Mouse (Mus musculus) kidney, postnatal 0 days (tissue): ENCODE data around the gene Fam102b. TPM values are rescaled to one million over a fixed set of nuclear protein-coding genes. Genes with fewer than 3 reads are reported as not detected.

ENCODE experiments used
- ATAC-seq: fragments of 200-750 bp; cut with Nextera tagmentation; replicated peaks from 2 replicates; pipeline ENCODE4 v1.8.0; 2017; ENCODE audit warnings: low read depth, moderate number of reproducible peaks, moderate TSS enrichment, moderate library complexity; ENCODE audit not compliant: low FRiP score
- DNase-seq: peaks from one replicate; pipeline ENCODE4 v3.0.0-alpha.2; 2016; ENCODE audit warnings: low spot score
- H3K27ac ChIP-seq: fragments of 300-500 bp; sonication (generic); 2 replicates; pipeline ENCODE4 v1.5.1; 2014; ENCODE audit warnings: mild to moderate bottlenecking
- H3K27me3 ChIP-seq: fragments of 300-500 bp; sonication (generic); 2 replicates; pipeline ENCODE4 v1.6.1; 2014; ENCODE audit warnings: low read length, mixed read lengths; ENCODE audit not compliant: insufficient read depth
- H3K36me3 ChIP-seq: fragments of 300-500 bp; sonication (generic); 2 replicates; pipeline ENCODE4 v1.6.1; 2014; ENCODE audit warnings: low read length, mixed read lengths; ENCODE audit not compliant: insufficient read depth
- H3K4me1 ChIP-seq: fragments of 300-500 bp; sonication (generic); replicated peaks from 2 replicates; pipeline ENCODE4 v1.6.1; 2014; ENCODE audit warnings: antibody characterized with exemption, low read length, mixed read lengths; ENCODE audit not compliant: insufficient read depth
- H3K4me2 ChIP-seq: fragments of 300-500 bp; sonication (generic); 2 replicates; pipeline ENCODE4 v1.6.1; 2014; ENCODE audit warnings: mild to moderate bottlenecking, low read length, moderate library complexity, mixed read lengths
- H3K4me3 ChIP-seq: fragments of 300-500 bp; sonication (generic); replicated peaks from 2 replicates; pipeline ENCODE4 v1.5.1; 2014; ENCODE audit warnings: low read depth, low read length
- H3K9ac ChIP-seq: fragments of 300-500 bp; sonication (generic); 2 replicates; pipeline ENCODE4 v1.6.1; 2014; ENCODE audit warnings: low read depth, low read length
- H3K9me3 ChIP-seq: fragments of 300-500 bp; sonication (generic); replicated peaks from 2 replicates; pipeline ENCODE4 v1.6.1; 2016; ENCODE audit warnings: low read length, inconsistent platforms, mixed read lengths
- CTCF ChIP-seq: IDR thresholded peaks from 2 replicates; pipeline ENCODE4 v1.5.1; 2016; ENCODE audit warnings: antibody characterized with exemption, low read depth, mild to moderate bottlenecking, moderate library complexity
- WGBS: fragments of 180-500 bp; shearing (Covaris S2); extraction: QIAGEN DNeasy Blood & Tissue Kit; methylation state at CpG from one replicate; pipeline ENCODE4 v1.1.7; 2014; 5-methylcytosine and 5-hydroxymethylcytosine counted together
- polyA plus RNA-seq: library from polyadenylated mRNA; unstranded; fragments of >200 nt; fragmentation: Nextera tagmentation; extraction: Ambion mirVana; gene quantifications from 2 replicates; pipeline ENCODE4 v1.2.1, GENCODE M21; 2015

The Fam102b gene
- 6.1 and 8.1 TPM in 2 replicates for polyA plus RNA-seq

GRCm38 (mm10) chr3:109027515-109027987 lies at the start of gene Fam102b:
Gene Fam102b, minus strand, starts transcription at chr3:109027607.
- 0 out of 2 replicates have a peak, but pooled peaks cover 6% of the 10 kb centered on the region for H3K4me1 ChIP-seq
- WGBS, result 2% methylated on average over 35 of the region's 54 CpGs
- H3K4me2 ChIP-seq, result peak within 1 kb of the TSS; percentile 67
- peak; percentile 93 for DNase-seq
- ATAC-seq, result peak; percentile 65
- peak within 1 kb of the TSS; percentile 66 for H3K4me3 ChIP-seq
- no peaks in the 10 kb centered on the region for H3K36me3 ChIP-seq
- TF ChIP-seq CTCF, result peak; percentile 70
- H3K27ac ChIP-seq, result peak within 1 kb of the TSS; percentile 65
- no peaks in the 10 kb centered on the region for H3K9me3 ChIP-seq
- no peaks in the 10 kb centered on the region for H3K27me3 ChIP-seq
- H3K9ac ChIP-seq, result peak within 1 kb of the TSS; percentile 75

GRCm38 (mm10) chr3:109062989-109063388 lies 35.6 kb upstream of the Fam102b start:
- Histone ChIP-seq H3K36me3 (no peaks in the 10 kb centered on the region), H3K9ac (no peak overlapping the region), H3K4me3 (no peak overlapping the region), H3K27me3 (no peaks in the 10 kb centered on the region), H3K4me2 (no peak overlapping the region), H3K4me1 (no peaks in the 10 kb centered on the region), H3K27ac (no peak overlapping the region), H3K9me3 (no peaks in the 10 kb centered on the region)
- TF ChIP-seq CTCF, result peak; percentile 89
- WGBS, result 3% methylated on average over 6 of the region's 6 CpGs
- ATAC-seq (no peak), DNase-seq (peak; percentile 87)

- WGBS, result 64% methylated on average over 7 of the region's 7 CpGs
- ATAC-seq, result no peak
- no peak for TF ChIP-seq CTCF
Measured at GRCm38 (mm10) chr3:109062391-109062790, 35.0 kb upstream of the Fam102b start.

GRCm38 (mm10) chr3:109059903-109060302 lies 32.5 kb upstream of the Fam102b start:
- no peak overlapping the region for H3K4me2 ChIP-seq
- TF ChIP-seq CTCF, result no peak

More at GRCm38 (mm10) chr3:109062391-109062790, 35.0 kb upstream of the Fam102b start:
- Histone ChIP-seq H3K4me3 (no peak overlapping the region), H3K4me1 (no peaks in the 10 kb centered on the region), H3K27ac (no peak overlapping the region), H3K27me3 (no peaks in the 10 kb centered on the region), H3K9ac (no peak overlapping the region), H3K36me3 (no peaks in the 10 kb centered on the region), H3K9me3 (no peaks in the 10 kb centered on the region), H3K4me2 (no peak overlapping the region)
- DNase-seq, result no peak

GRCm38 (mm10) chr3:109051946-109052331 lies 24.5 kb upstream of the Fam102b start:
- Histone ChIP-seq H3K9ac (no peak overlapping the region), H3K36me3 (no peaks in the 10 kb centered on the region), H3K4me1 (no peaks in the 10 kb centered on the region), H3K4me2 (no peak overlapping the region), H3K9me3 (no peaks in the 10 kb centered on the region), H3K27ac (no peak overlapping the region), H3K4me3 (no peak overlapping the region), H3K27me3 (no peaks in the 10 kb centered on the region)
- no peak for ATAC-seq
- no peak for TF ChIP-seq CTCF
- no peak for DNase-seq
- 62% methylated on average over 6 of the region's 6 CpGs for WGBS

More at GRCm38 (mm10) chr3:109059903-109060302, 32.5 kb upstream of the Fam102b start:
- no peaks in the 10 kb centered on the region for H3K4me1 ChIP-seq
- H3K4me3 ChIP-seq, result no peak overlapping the region
- ATAC-seq, result no peak
- no peaks in the 10 kb centered on the region for H3K36me3 ChIP-seq
- WGBS, result 62% methylated on average over 8 of the region's 8 CpGs
- DNase-seq, result no peak
- no peaks in the 10 kb centered on the region for H3K27me3 ChIP-seq
- H3K9ac ChIP-seq, result no peak overlapping the region
- no peak overlapping the region for H3K27ac ChIP-seq
- H3K9me3 ChIP-seq, result no peaks in the 10 kb centered on the region

GRCm38 (mm10) chr3:109051056-109051945 lies 23.9 kb upstream of the Fam102b start:
- Histone ChIP-seq H3K4me2 (no peak overlapping the region), H3K9ac (no peak overlapping the region), H3K27ac (no peak overlapping the region), H3K27me3 (no peaks in the 10 kb centered on the region), H3K9me3 (no peaks in the 10 kb centered on the region), H3K4me1 (no peaks in the 10 kb centered on the region), H3K36me3 (no peaks in the 10 kb centered on the region), H3K4me3 (no peak overlapping the region)
- peak; percentile 29 for DNase-seq
- TF ChIP-seq CTCF, result peak; percentile 29; the same call in 1 of the 2 replicates
- 25% methylated on average over 11 of the region's 11 CpGs for WGBS
- no peak for ATAC-seq
